Mouse (Mus musculus) limb, embryonic 13.5 days (tissue): ENCODE results near the gene Asb17. TPM values are rescaled to one million over a fixed set of nuclear protein-coding genes. Genes with fewer than 3 reads are reported as not detected.

Experiments used
- polyA plus RNA-seq: library from polyadenylated mRNA; unstranded; fragments of >200 nt; fragmentation: Nextera tagmentation; extraction: Ambion mirVana; gene quantifications from 2 replicates; pipeline ENCODE4 v1.2.1, GENCODE M21; 2015

Gene Asb17
- polyA plus RNA-seq, 1 experiment from 2014 or later = 0.45 TPM

Other genes starting within 250 kb of the Asb17 start
- gene St6galnac3, start 119.0 kb upstream of the Asb17 start, polyA plus RNA-seq = 53.7 and 54.6 TPM in 2 replicates
- 0.13 and 0.22 TPM in 2 replicates for gene Msh4, start 61.9 kb downstream of the Asb17 start, polyA plus RNA-seq
- 41.5 and 46.7 TPM in 2 replicates for gene Rabggtb, start 68.8 kb downstream of the Asb17 start, polyA plus RNA-seq
- gene Acadm, start 100.4 kb downstream of the Asb17 start, polyA plus RNA-seq = 57.6 and 61.5 TPM in 2 replicates
- 1.0 TPM in 2 replicates for gene Slc44a5, start 129.2 kb downstream of the Asb17 start, polyA plus RNA-seq